ENCODE assay signal across 8 mouse cellular contexts in genomic region chr4:126109613-126110373, GRCm38 (mm10). TPM values are rescaled to one million over a fixed set of nuclear protein-coding genes. Genes with fewer than 3 reads are reported as not detected.
A peak's percentile ranks its signal among the peaks of the same experiment; 100 is the strongest.
DNase-seq lines count a peak whose midpoint lies in the region; ATAC-seq and TF ChIP-seq lines count a peak whose summit lies in the region.

No protein-coding gene starts in this region.

- H3K4me1 ChIP-seq in forebrain, embryonic 14.5 days (ENCODE audit: control insufficient read depth, insufficient read depth, low read length), result peaks cover 29% of the 10 kb centered on the region
- H3K4me1 ChIP-seq in forebrain, embryonic 16.5 days (replicated peaks; ENCODE audit: control insufficient read depth, insufficient read depth, low read length), result peaks cover 37% of the 10 kb centered on the region
- peaks cover 29% of the 10 kb centered on the region for H3K4me1 ChIP-seq in cortical plate, adult 2 months (ENCODE audit: control insufficient read depth, insufficient read depth, low read length)
- peaks cover 77% of the 10 kb centered on the region for H3K4me1 ChIP-seq in limb, embryonic 10.5 days
- peaks cover 79% of the 10 kb centered on the region for H3K4me1 ChIP-seq in neural tube, embryonic 15.5 days

- H3K4me2 ChIP-seq in forebrain, embryonic 14.5 days (ENCODE audit: low read length), result no peak overlapping the region
- no peak overlapping the region for H3K4me2 ChIP-seq in forebrain, embryonic 16.5 days (ENCODE audit: low read length)
- peak overlapping the region; percentile 36 for H3K4me2 ChIP-seq in neural tube, embryonic 15.5 days

- TF ChIP-seq CTCF in cortical plate, adult 2 months (IDR thresholded peaks at IDR 0.05; ENCODE audit: extremely low read depth, insufficient read depth, low read length), result no peak

- TF ChIP-seq POLR2A in cortical plate, adult 2 months (IDR thresholded peaks at IDR 0.05; ENCODE audit: extremely low read depth, insufficient read depth, low read length), result no peak

- no peak overlapping the region for H3K4me3 ChIP-seq in forebrain, embryonic 14.5 days (ENCODE audit: low read depth, low read length)
- no peak overlapping the region for H3K4me3 ChIP-seq in forebrain, embryonic 16.5 days (replicated peaks; ENCODE audit: low read length)
- no peak overlapping the region for H3K4me3 ChIP-seq in cortical plate, adult 2 months (ENCODE audit: insufficient read depth, low read length)
- H3K4me3 ChIP-seq in limb, embryonic 10.5 days, result peak overlapping the region; percentile 19
- H3K4me3 ChIP-seq in neural tube, embryonic 15.5 days (replicated peaks), result no peak overlapping the region

- H3K9ac ChIP-seq in forebrain, embryonic 14.5 days (ENCODE audit: low read length), result peak overlapping the region; percentile 6; the same call in 1 of the 2 replicates
- H3K9ac ChIP-seq in forebrain, embryonic 16.5 days (replicated peaks; ENCODE audit: low read depth, low read length), result no peak overlapping the region
- no peak overlapping the region for H3K9ac ChIP-seq in neural tube, embryonic 15.5 days (replicated peaks)

- no peak for DNase-seq in forebrain, embryonic 14.5 days (ENCODE audit: low spot score)
- DNase-seq in 3T3-L1 (ENCODE audit: low read depth, low spot score), result peak; percentile 66
- no peak for DNase-seq in limb, embryonic 10.5 days (ENCODE audit: low spot score)
- no peak for DNase-seq in retina, postnatal 1 day

- H3K27me3 ChIP-seq in forebrain, embryonic 14.5 days (replicated peaks; ENCODE audit: control insufficient read depth, insufficient read depth, low read length), result no peaks in the 10 kb centered on the region
- no peaks in the 10 kb centered on the region for H3K27me3 ChIP-seq in forebrain, embryonic 16.5 days (replicated peaks; ENCODE audit: control insufficient read depth, insufficient read depth, low read length)
- H3K27me3 ChIP-seq in limb, embryonic 10.5 days (ENCODE audit: low read depth, poor library complexity, severe bottlenecking), result 0 out of 2 replicates have a peak, but pooled peaks cover 11% of the 10 kb centered on the region
- no peaks in the 10 kb centered on the region for H3K27me3 ChIP-seq in neural tube, embryonic 15.5 days (replicated peaks)

- no peaks in the 10 kb centered on the region for H3K9me3 ChIP-seq in forebrain, embryonic 14.5 days (replicated peaks; ENCODE audit: control insufficient read depth, low read length)
- H3K9me3 ChIP-seq in forebrain, embryonic 16.5 days (ENCODE audit: control insufficient read depth, low read length), result no peaks in the 10 kb centered on the region
- H3K9me3 ChIP-seq in limb, embryonic 10.5 days (replicated peaks), result no peaks in the 10 kb centered on the region
- no peaks in the 10 kb centered on the region for H3K9me3 ChIP-seq in neural tube, embryonic 15.5 days (replicated peaks)

- ATAC-seq in forebrain, embryonic 14.5 days, result no peak
- no peak for ATAC-seq in forebrain, embryonic 16.5 days
- no peak for ATAC-seq in neural tube, embryonic 15.5 days (ENCODE audit: low FRiP score)
- no peak for ATAC-seq in monocyte, adult 5-6 weeks (replicated peaks; ENCODE audit: insufficient number of reproducible peaks, low FRiP score, low TSS enrichment, poor library complexity, severe bottlenecking)

- WGBS in forebrain, embryonic 14.5 days, result 82% methylated on average over 10 of the region's 10 CpGs
- 80% methylated on average over 10 of the region's 10 CpGs for WGBS in forebrain, embryonic 16.5 days
- WGBS in limb, embryonic 10.5 days, result 81% methylated on average over 10 of the region's 10 CpGs
- 74% methylated on average over 10 of the region's 10 CpGs for WGBS in neural tube, embryonic 15.5 days

- H3K27ac ChIP-seq in forebrain, embryonic 14.5 days (ENCODE audit: low read depth, low read length), result 0 out of 2 replicates have a peak overlapping the region, but pooled peaks have one; percentile 9
- no peak overlapping the region for H3K27ac ChIP-seq in forebrain, embryonic 16.5 days (ENCODE audit: low read length)
- peak overlapping the region; percentile 64 for H3K27ac ChIP-seq in cortical plate, adult 2 months (ENCODE audit: insufficient read depth, low read length)
- H3K27ac ChIP-seq in limb, embryonic 10.5 days, result peak overlapping the region; percentile 78; the same call in 1 of the 2 replicates
- H3K27ac ChIP-seq in neural tube, embryonic 15.5 days (replicated peaks), result peak overlapping the region; percentile 82

- H3K36me3 ChIP-seq in forebrain, embryonic 14.5 days (ENCODE audit: control insufficient read depth, insufficient read depth, low read length), result no peaks in the 10 kb centered on the region
- no peaks in the 10 kb centered on the region for H3K36me3 ChIP-seq in forebrain, embryonic 16.5 days (ENCODE audit: control insufficient read depth, insufficient read depth)
- no peaks in the 10 kb centered on the region for H3K36me3 ChIP-seq in limb, embryonic 10.5 days
- H3K36me3 ChIP-seq in neural tube, embryonic 15.5 days, result no peaks in the 10 kb centered on the region

RNA-seq across cellular contexts. Expression of gene Stk40, which starts 6.0 kb away (rescaled TPM):
- 22.2 and 25.1 TPM in 2 replicates for polyA plus RNA-seq in forebrain, embryonic 14.5 days (2014; fragmentation: Nextera tagmentation; extraction: Ambion mirVana)
- 33.5 and 34.7 TPM in 2 replicates for polyA plus RNA-seq in forebrain, embryonic 16.5 days (2015; fragmentation: Nextera tagmentation; extraction: Ambion mirVana)
- 15.9 and 17.5 TPM in 2 replicates for polyA plus RNA-seq in cortical plate, adult 2 months (2012; rRNA removed)
- 48.2 and 52.1 TPM in 2 replicates for polyA plus RNA-seq in limb, embryonic 10.5 days (2016; fragmentation: Nextera tagmentation; extraction: Ambion mirVana)
- 28.1 and 29.9 TPM in 2 replicates for polyA plus RNA-seq in neural tube, embryonic 15.5 days (2015; fragmentation: Nextera tagmentation; extraction: Ambion mirVana)
- total RNA-seq in monocyte, adult 5-6 weeks (2017), result 37.1 to 68.5 TPM (median 61.2 TPM) in 3 replicates

RNA-seq across cellular contexts. Expression of gene Lsm10, which starts 13.4 kb away (rescaled TPM):
- polyA plus RNA-seq in forebrain, embryonic 14.5 days (2014; fragmentation: Nextera tagmentation; extraction: Ambion mirVana), result 63.1 and 76.6 TPM in 2 replicates
- polyA plus RNA-seq in forebrain, embryonic 16.5 days (2015; fragmentation: Nextera tagmentation; extraction: Ambion mirVana), result 60.2 and 60.6 TPM in 2 replicates
- polyA plus RNA-seq in cortical plate, adult 2 months (2012; rRNA removed), result 25.5 TPM in 2 replicates
- 41.3 and 48.0 TPM in 2 replicates for polyA plus RNA-seq in limb, embryonic 10.5 days (2016; fragmentation: Nextera tagmentation; extraction: Ambion mirVana)
- 48.5 and 51.6 TPM in 2 replicates for polyA plus RNA-seq in neural tube, embryonic 15.5 days (2015; fragmentation: Nextera tagmentation; extraction: Ambion mirVana)
- 14.4 to 20.7 TPM (median 16.1 TPM) in 3 replicates for total RNA-seq in monocyte, adult 5-6 weeks (2017)

RNA-seq across cellular contexts. Expression of gene Eva1b, which starts 37.8 kb away (rescaled TPM):
- 13.4 and 14.2 TPM in 2 replicates for polyA plus RNA-seq in forebrain, embryonic 14.5 days (2014; fragmentation: Nextera tagmentation; extraction: Ambion mirVana)
- polyA plus RNA-seq in forebrain, embryonic 16.5 days (2015; fragmentation: Nextera tagmentation; extraction: Ambion mirVana), result 10.1 and 10.2 TPM in 2 replicates
- polyA plus RNA-seq in cortical plate, adult 2 months (2012; rRNA removed), result 7.6 and 7.9 TPM in 2 replicates
- polyA plus RNA-seq in limb, embryonic 10.5 days (2016; fragmentation: Nextera tagmentation; extraction: Ambion mirVana), result 72.7 and 82.2 TPM in 2 replicates
- polyA plus RNA-seq in neural tube, embryonic 15.5 days (2015; fragmentation: Nextera tagmentation; extraction: Ambion mirVana), result 13.3 and 19.1 TPM in 2 replicates
- total RNA-seq in monocyte, adult 5-6 weeks (2017), result 1.2 to 2.6 TPM (median 2.5 TPM) in 3 replicates

RNA-seq across cellular contexts. Expression of gene Oscp1, which starts 51.4 kb away (rescaled TPM):
- polyA plus RNA-seq in forebrain, embryonic 14.5 days (2014; fragmentation: Nextera tagmentation; extraction: Ambion mirVana), result 31.2 and 32.0 TPM in 2 replicates
- 30.4 and 33.4 TPM in 2 replicates for polyA plus RNA-seq in forebrain, embryonic 16.5 days (2015; fragmentation: Nextera tagmentation; extraction: Ambion mirVana)
- 20.3 and 21.4 TPM in 2 replicates for polyA plus RNA-seq in cortical plate, adult 2 months (2012; rRNA removed)
- 20.4 and 23.7 TPM in 2 replicates for polyA plus RNA-seq in limb, embryonic 10.5 days (2016; fragmentation: Nextera tagmentation; extraction: Ambion mirVana)
- polyA plus RNA-seq in neural tube, embryonic 15.5 days (2015; fragmentation: Nextera tagmentation; extraction: Ambion mirVana), result 37.4 and 38.3 TPM in 2 replicates
- 0.10 to 0.21 TPM (median 0.19 TPM) in 3 replicates for total RNA-seq in monocyte, adult 5-6 weeks (2017)

RNA-seq across cellular contexts. Expression of gene Sh3d21, which starts 53.5 kb away (rescaled TPM):
- polyA plus RNA-seq in forebrain, embryonic 14.5 days (2014; fragmentation: Nextera tagmentation; extraction: Ambion mirVana), result 1.1 TPM in 2 replicates
- 0.87 and 1.2 TPM in 2 replicates for polyA plus RNA-seq in forebrain, embryonic 16.5 days (2015; fragmentation: Nextera tagmentation; extraction: Ambion mirVana)
- 1.0 and 1.1 TPM in 2 replicates for polyA plus RNA-seq in cortical plate, adult 2 months (2012; rRNA removed)
- polyA plus RNA-seq in limb, embryonic 10.5 days (2016; fragmentation: Nextera tagmentation; extraction: Ambion mirVana), result 2.9 and 4.7 TPM in 2 replicates
- 1.4 and 2.6 TPM in 2 replicates for polyA plus RNA-seq in neural tube, embryonic 15.5 days (2015; fragmentation: Nextera tagmentation; extraction: Ambion mirVana)
- total RNA-seq in monocyte, adult 5-6 weeks (2017), result 0.19 to 1.3 TPM in 2 of 3 replicates, not detected in the other
